Mouse (Mus musculus) C2C12 (cell line): ENCODE measurements around the gene Birc2.

Experiments used
- CEBPB ChIP-seq: IDR thresholded peaks from one replicate; pipeline ENCODE4 v1.6.1; 2011; ENCODE audit warnings: low read depth, mild to moderate bottlenecking, control low read depth, moderate library complexity
- CTCF ChIP-seq: IDR thresholded peaks from one replicate; pipeline ENCODE4 v1.5.1; 2011; ENCODE audit not compliant: control insufficient read depth, insufficient read depth, insufficient read length
- MAX ChIP-seq: IDR thresholded peaks from one replicate; pipeline ENCODE4 v1.6.1; 2011; ENCODE audit warnings: mild to moderate bottlenecking, control low read depth
- MYOD1 ChIP-seq: IDR thresholded peaks from one replicate; pipeline ENCODE4 v1.6.1; 2011; ENCODE audit warnings: low read depth; ENCODE audit not compliant: control insufficient read depth, insufficient read length
- MYOG ChIP-seq: IDR thresholded peaks from one replicate; pipeline ENCODE4 v1.6.1; 2011; ENCODE audit not compliant: control insufficient read depth, insufficient read length; ENCODE audit errors: extremely low read depth
- USF1 ChIP-seq: IDR thresholded peaks from one replicate; pipeline ENCODE4 v1.6.1; 2011; ENCODE audit warnings: low read depth, mild to moderate bottlenecking, control low read depth, moderate library complexity

DNA sequence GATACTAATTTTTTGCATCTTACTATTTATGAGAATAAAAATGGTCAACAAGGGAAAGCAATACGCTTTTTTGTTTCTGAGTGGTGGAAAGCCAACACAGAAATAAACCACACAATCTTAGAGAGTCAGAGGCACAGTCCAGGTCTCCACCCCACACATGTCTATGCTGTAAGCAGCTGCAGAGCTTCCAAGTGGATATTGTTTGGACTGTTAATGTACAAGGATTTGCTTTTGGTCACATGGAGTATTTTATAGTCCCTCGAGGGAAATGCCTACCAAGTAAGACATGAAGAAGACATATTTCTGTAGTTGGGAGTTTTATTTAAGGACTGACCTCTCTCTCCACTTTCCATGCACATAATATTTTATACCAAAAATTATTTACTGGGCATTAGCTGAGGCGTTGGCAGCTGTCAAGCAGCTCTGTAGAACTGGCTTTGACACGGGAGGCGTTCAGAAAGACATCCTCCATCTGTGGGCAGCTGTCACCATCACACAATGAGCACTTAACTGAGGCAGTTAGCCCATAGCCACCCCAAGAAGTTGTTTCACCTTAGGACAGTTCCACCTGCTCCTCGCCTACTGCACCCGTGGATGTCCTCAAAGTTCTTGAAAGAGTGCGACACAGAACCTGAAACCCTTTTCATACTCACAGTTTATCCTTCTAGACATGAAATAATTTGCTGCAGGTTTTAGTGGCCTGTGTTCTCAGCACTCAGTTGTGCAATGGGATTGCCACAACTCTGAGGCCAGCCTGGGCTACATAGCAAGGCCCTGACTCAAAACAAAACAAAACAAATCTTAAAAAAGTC is 46.9 kb downstream of the Birc2 start:
- no peak for TF ChIP-seq CTCF
- no peak for TF ChIP-seq USF1
- TF ChIP-seq MAX = no peak
- no peak for TF ChIP-seq MYOD1
- no peak for TF ChIP-seq CEBPB
- no peak for TF ChIP-seq MYOG
